Mouse (Mus musculus) intestine, embryonic 16.5 days (tissue): ENCODE results near the gene Dclk1. TPM values are rescaled to one million over a fixed set of nuclear protein-coding genes. Genes with fewer than 3 reads are reported as not detected.

Source experiments
- ATAC-seq: fragments of 200-750 bp; cut with Nextera tagmentation; 2 replicates; pipeline ENCODE4 v1.8.0; 2017; ENCODE audit warnings: moderate TSS enrichment, moderate library complexity
- H3K27ac ChIP-seq: fragments of 300-500 bp; sonication (generic); 2 replicates; pipeline ENCODE4 v1.5.1; 2014; ENCODE audit warnings: mild to moderate bottlenecking, low read length
- H3K27me3 ChIP-seq: fragments of 300-500 bp; sonication (generic); replicated peaks from 2 replicates; pipeline ENCODE4 v1.6.1; 2014; ENCODE audit warnings: low read length, control low read depth, mixed read lengths; ENCODE audit not compliant: control insufficient read depth, insufficient read depth
- H3K36me3 ChIP-seq: fragments of 300-500 bp; sonication (generic); 2 replicates; pipeline ENCODE4 v1.6.1; 2014; ENCODE audit warnings: low read length, control low read depth; ENCODE audit not compliant: control insufficient read depth, insufficient read depth
- H3K4me1 ChIP-seq: fragments of 300-500 bp; sonication (generic); 2 replicates; pipeline ENCODE4 v1.6.1; 2014; ENCODE audit warnings: low read length, control low read depth, mixed read lengths; ENCODE audit not compliant: control insufficient read depth, insufficient read depth
- H3K4me2 ChIP-seq: fragments of 300-500 bp; sonication (generic); 2 replicates; pipeline ENCODE4 v1.6.1; 2014; ENCODE audit warnings: low read depth, low read length, control low read depth
- H3K4me3 ChIP-seq: fragments of 300-500 bp; sonication (generic); 2 replicates; pipeline ENCODE4 v1.5.1; 2014; ENCODE audit warnings: mild to moderate bottlenecking, low read length
- H3K9ac ChIP-seq: fragments of 300-500 bp; sonication (generic); 2 replicates; pipeline ENCODE4 v1.6.1; 2014; ENCODE audit warnings: low read depth, low read length
- H3K9me3 ChIP-seq: fragments of 300-500 bp; sonication (generic); 2 replicates; pipeline ENCODE4 v1.6.1; 2016; ENCODE audit warnings: low read length, control low read depth; ENCODE audit not compliant: control insufficient read depth
- WGBS: fragments of 180-500 bp; shearing (Covaris S2); extraction: QIAGEN DNeasy Blood & Tissue Kit; methylation state at CpG from one replicate; pipeline ENCODE4 v1.1.7; 2014; 5-methylcytosine and 5-hydroxymethylcytosine counted together
- polyA plus RNA-seq: library from polyadenylated mRNA; unstranded; fragments of >200 nt; fragmentation: Nextera tagmentation; extraction: Ambion mirVana; gene quantifications from 2 replicates; pipeline ENCODE4 v1.2.1, GENCODE M21; 2015

Dclk1 gene
- polyA plus RNA-seq, 1 experiment from 2014 or later: 11.6 TPM

GRCm38 (mm10) chr3:55539811-55540293 lies 297.7 kb downstream of the Dclk1 start:
- Histone ChIP-seq H3K4me2 (no peak overlapping the region), H3K4me3 (no peak overlapping the region), H3K4me1 (no peaks in the 10 kb centered on the region), H3K9me3 (no peaks in the 10 kb centered on the region), H3K9ac (no peak overlapping the region), H3K36me3 (no peaks in the 10 kb centered on the region), H3K27ac (no peak overlapping the region), H3K27me3 (no peaks in the 10 kb centered on the region)
- no peak for ATAC-seq
- WGBS: 70% methylated on average over 12 of the region's 12 CpGs

DNA sequence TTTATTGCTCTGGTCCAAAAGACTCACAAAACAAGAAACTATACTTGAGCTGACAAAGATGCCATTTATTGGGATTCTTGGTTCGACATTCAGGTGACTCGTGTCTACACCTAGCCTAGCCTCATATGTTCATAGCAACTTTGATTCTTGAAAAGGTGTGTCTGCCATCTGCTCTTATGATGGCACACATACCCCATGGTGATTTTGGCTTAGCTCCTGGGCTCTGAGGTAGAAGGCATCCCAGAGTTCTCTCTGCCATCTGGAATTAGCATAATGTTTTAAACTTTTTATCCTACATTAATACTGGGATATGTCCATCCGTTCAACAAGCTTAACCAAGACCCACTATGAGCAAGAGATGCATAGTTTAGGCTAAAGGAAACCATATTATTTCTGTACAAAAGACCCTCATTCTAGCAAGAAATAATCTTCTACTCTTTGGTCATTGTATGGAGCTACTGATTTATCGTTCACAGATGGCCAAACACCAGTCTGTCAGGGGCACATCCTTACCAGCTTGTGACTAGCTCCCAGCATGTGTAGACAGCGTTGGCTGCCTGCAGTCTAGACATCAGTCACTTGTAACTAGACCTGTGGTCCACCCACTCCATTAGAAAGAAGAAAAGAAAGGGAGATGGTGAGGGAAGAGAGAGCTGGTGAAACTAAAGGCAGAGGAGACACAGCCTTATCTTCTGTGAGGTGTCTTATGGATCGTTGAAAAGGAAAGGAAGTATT lies 298.4 kb downstream of the Dclk1 start:
- 91% methylated on average over 6 of the region's 6 CpGs for WGBS
- H3K4me1 ChIP-seq: no peaks in the 10 kb centered on the region
- no peaks in the 10 kb centered on the region for H3K36me3 ChIP-seq
- no peak overlapping the region for H3K9ac ChIP-seq
- H3K27ac ChIP-seq: no peak overlapping the region
- H3K4me2 ChIP-seq: no peak overlapping the region
- H3K9me3 ChIP-seq: no peaks in the 10 kb centered on the region
- no peaks in the 10 kb centered on the region for H3K27me3 ChIP-seq
- no peak overlapping the region for H3K4me3 ChIP-seq
- ATAC-seq: no peak

GRCm38 (mm10) chr3:55541799-55542198 lies 299.6 kb downstream of the Dclk1 start:
- no peak for ATAC-seq
- H3K4me2 ChIP-seq: no peak overlapping the region
- H3K4me1 ChIP-seq: no peaks in the 10 kb centered on the region
- H3K9ac ChIP-seq: no peak overlapping the region
- 95% methylated on average over 1 of the region's 1 CpGs for WGBS
- no peak overlapping the region for H3K4me3 ChIP-seq
- H3K36me3 ChIP-seq: no peaks in the 10 kb centered on the region
- no peaks in the 10 kb centered on the region for H3K27me3 ChIP-seq
- no peak overlapping the region for H3K27ac ChIP-seq
- no peaks in the 10 kb centered on the region for H3K9me3 ChIP-seq

GRCm38 (mm10) chr3:55542310-55542709 lies 300.1 kb downstream of the Dclk1 start:
- Histone ChIP-seq H3K4me2 (no peak overlapping the region), H3K9ac (no peak overlapping the region), H3K4me3 (no peak overlapping the region)

GRCm38 (mm10) chr3:55542947-55543346 lies 300.8 kb downstream of the Dclk1 start:
- H3K4me1 ChIP-seq: no peaks in the 10 kb centered on the region
- H3K9ac ChIP-seq: no peak overlapping the region
- H3K9me3 ChIP-seq: no peaks in the 10 kb centered on the region
- no peaks in the 10 kb centered on the region for H3K36me3 ChIP-seq
- H3K4me3 ChIP-seq: no peak overlapping the region
- no peak overlapping the region for H3K27ac ChIP-seq
- H3K4me2 ChIP-seq: no peak overlapping the region
- H3K27me3 ChIP-seq: no peaks in the 10 kb centered on the region
- ATAC-seq: no peak
- 84% methylated on average over 16 of the region's 16 CpGs for WGBS

More at GRCm38 (mm10) chr3:55542310-55542709, 300.1 kb downstream of the Dclk1 start:
- Histone ChIP-seq H3K27me3 (no peaks in the 10 kb centered on the region), H3K9me3 (no peaks in the 10 kb centered on the region), H3K27ac (no peak overlapping the region), H3K4me1 (no peaks in the 10 kb centered on the region), H3K36me3 (no peaks in the 10 kb centered on the region)
- 15% methylated on average over 8 of the region's 8 CpGs for WGBS
- no peak for ATAC-seq

GRCm38 (mm10) chr3:55543929-55544684 lies 301.9 kb downstream of the Dclk1 start:
- H3K4me3 ChIP-seq: no peak overlapping the region
- no peaks in the 10 kb centered on the region for H3K4me1 ChIP-seq
- no peak overlapping the region for H3K4me2 ChIP-seq
- 44% methylated on average over 13 of the region's 13 CpGs for WGBS
- H3K27ac ChIP-seq: no peak overlapping the region
- no peaks in the 10 kb centered on the region for H3K36me3 ChIP-seq
- H3K9me3 ChIP-seq: no peaks in the 10 kb centered on the region
- H3K9ac ChIP-seq: no peak overlapping the region
- no peaks in the 10 kb centered on the region for H3K27me3 ChIP-seq
- ATAC-seq: no peak

DNA sequence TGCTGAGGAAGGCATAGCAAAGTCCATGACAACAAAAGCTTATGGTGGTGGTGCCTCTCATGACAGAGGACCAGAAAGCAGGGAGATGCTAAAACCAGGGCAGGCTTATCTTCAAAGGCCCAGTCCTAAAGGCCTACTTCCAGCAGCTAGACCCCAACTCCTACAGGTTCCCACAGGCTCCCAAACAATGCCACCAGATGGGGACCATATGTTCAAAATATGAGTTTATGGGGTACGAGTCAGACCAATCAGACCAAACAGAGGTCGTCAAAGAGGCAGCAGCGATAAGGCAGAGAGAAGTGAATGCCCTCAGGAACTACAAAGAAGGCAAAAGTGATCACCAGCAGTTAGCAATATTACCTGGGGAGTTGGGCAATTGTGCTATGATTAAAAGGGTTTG lies 303.1 kb downstream of the Dclk1 start:
- no peak for ATAC-seq
- Histone ChIP-seq H3K9me3 (no peaks in the 10 kb centered on the region), H3K27me3 (no peaks in the 10 kb centered on the region), H3K4me2 (no peak overlapping the region), H3K4me3 (no peak overlapping the region), H3K9ac (no peak overlapping the region), H3K36me3 (no peaks in the 10 kb centered on the region), H3K27ac (no peak overlapping the region), H3K4me1 (no peaks in the 10 kb centered on the region)
- 77% methylated on average over 3 of the region's 3 CpGs for WGBS

DNA sequence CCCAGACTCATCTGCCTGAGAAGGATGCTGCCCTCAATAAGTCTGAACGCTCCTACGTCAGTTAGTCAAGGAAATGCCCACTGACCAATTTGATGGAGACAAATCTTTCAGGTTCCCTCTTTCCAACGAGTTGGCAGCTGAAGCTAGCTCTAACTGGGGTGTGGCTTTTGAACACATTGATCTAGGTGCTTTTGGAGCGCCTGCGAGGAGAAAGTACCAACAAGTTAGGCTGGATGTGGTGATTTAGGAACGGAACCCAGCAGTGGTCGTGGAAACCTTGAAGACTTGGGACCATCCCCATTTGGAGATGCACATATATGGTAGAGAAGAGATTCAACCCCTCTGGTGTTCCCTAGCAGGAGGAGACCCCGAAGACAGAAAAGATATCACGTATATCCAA lies 303.8 kb downstream of the Dclk1 start:
- WGBS: 90% methylated on average over 9 of the region's 9 CpGs
- Histone ChIP-seq H3K9me3 (no peaks in the 10 kb centered on the region), H3K27ac (no peak overlapping the region), H3K4me3 (no peak overlapping the region), H3K9ac (no peak overlapping the region), H3K4me1 (no peaks in the 10 kb centered on the region), H3K36me3 (no peaks in the 10 kb centered on the region), H3K27me3 (no peaks in the 10 kb centered on the region), H3K4me2 (no peak overlapping the region)
- ATAC-seq: no peak

GRCm38 (mm10) chr3:55547106-55547505 lies 304.9 kb downstream of the Dclk1 start:
- 60% methylated on average over 2 of the region's 2 CpGs for WGBS

More at GRCm38 (mm10) chr3:55547106-55547505, 304.9 kb downstream of the Dclk1 start:
- H3K9ac ChIP-seq: no peak overlapping the region
- H3K4me1 ChIP-seq: no peaks in the 10 kb centered on the region
- H3K4me3 ChIP-seq: no peak overlapping the region
- H3K9me3 ChIP-seq: no peaks in the 10 kb centered on the region
- H3K36me3 ChIP-seq: no peaks in the 10 kb centered on the region
- ATAC-seq: no peak
- H3K4me2 ChIP-seq: no peak overlapping the region
- no peak overlapping the region for H3K27ac ChIP-seq
- no peaks in the 10 kb centered on the region for H3K27me3 ChIP-seq
